Mouse (Mus musculus): ENCODE data around the gene Tmem51.

The Tmem51 gene

GRCm38 (mm10) chr4:142071243-142071991 lies 12.7 kb downstream of the Tmem51 start:
- TF ChIP-seq GATA4 (IDR thresholded peaks at IDR 0.05; ENCODE audit: insufficient replicate concordance, low read length): peak; percentile 20; the same call in 1 of the 2 replicates

DNA sequence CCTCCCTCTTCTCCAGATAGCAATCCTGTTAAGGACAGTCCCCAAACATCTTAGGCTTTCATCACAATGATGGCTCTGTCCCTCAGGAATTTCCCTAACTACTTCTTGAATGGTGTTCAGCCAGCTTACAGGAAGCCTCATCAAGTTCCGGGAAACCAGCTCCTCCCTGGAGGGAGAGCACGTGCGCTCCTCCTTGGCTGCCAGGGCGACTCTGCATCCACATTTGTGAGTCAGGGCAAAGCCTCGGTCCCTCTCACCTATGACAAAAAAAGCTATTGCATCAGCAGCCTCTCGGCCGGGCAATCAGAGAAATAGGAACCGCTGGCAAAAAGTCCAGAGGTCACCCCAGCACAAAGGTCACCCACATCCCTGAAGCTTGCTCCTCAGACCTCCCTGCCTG lies 13.3 kb downstream of the Tmem51 start:
- peak; percentile 53; the same call in 1 of the 2 replicates for TF ChIP-seq GATA4 (IDR thresholded peaks at IDR 0.05; ENCODE audit: insufficient replicate concordance, low read length)

GRCm38 (mm10) chr4:142068899-142069812 lies 14.9 kb downstream of the Tmem51 start:
- no peak for TF ChIP-seq GATA4 (IDR thresholded peaks at IDR 0.05; ENCODE audit: insufficient replicate concordance, low read length)

- TF ChIP-seq GATA4 (IDR thresholded peaks at IDR 0.05; ENCODE audit: insufficient replicate concordance, low read length): no peak
Observed at GRCm38 (mm10) chr4:142066576-142066975, 17.5 kb downstream of the Tmem51 start.

DNA sequence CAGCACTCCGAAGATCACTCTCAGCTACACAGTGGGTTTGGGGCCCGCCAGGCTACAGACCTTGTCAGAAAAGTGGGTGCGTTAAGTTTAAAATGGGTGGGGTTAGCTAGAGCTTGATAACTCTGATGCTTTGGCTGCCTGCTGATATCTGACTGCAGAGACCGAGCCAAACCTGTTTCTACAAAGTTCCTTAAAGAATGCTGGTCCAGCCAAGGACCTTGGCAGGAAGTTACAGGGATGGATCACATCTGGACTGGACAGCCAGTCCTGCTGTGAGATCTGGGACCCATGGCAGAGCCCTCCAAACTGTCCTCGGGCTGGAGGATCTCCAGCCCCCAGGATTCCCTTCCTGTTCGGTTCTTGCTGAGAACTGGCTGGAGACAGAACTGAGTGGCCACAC lies 18.3 kb downstream of the Tmem51 start:
- TF ChIP-seq GATA4 (IDR thresholded peaks at IDR 0.05; ENCODE audit: insufficient replicate concordance, low read length): 0 out of 2 replicates have a peak, but pooled peaks have one; percentile 25

DNA sequence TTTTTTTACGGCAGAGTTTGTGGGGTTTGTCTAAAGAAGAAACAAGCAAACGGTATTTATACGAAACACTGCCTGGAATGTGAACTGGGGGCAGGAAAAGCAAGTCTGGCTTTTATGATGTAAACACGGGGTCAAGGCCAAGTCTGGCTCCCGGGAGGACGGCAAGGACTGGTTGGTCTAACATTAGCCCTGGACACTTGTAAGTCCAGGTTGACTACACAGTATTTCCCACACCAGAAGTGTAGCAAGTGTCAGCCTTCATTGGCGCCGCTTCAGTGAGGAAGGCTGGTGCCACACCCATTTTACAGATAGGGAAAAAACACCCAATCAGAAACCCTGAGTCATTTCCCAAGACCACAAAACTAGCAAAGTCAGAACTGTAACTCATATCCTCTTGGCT lies 18.8 kb downstream of the Tmem51 start:
- TF ChIP-seq GATA4 (IDR thresholded peaks at IDR 0.05; ENCODE audit: insufficient replicate concordance, low read length): peak; percentile 60; the same call in 1 of the 2 replicates

- TF ChIP-seq GATA4 (IDR thresholded peaks at IDR 0.05; ENCODE audit: insufficient replicate concordance, low read length): no peak
Observed at GRCm38 (mm10) chr4:142064582-142065228, 19.4 kb downstream of the Tmem51 start.

DNA sequence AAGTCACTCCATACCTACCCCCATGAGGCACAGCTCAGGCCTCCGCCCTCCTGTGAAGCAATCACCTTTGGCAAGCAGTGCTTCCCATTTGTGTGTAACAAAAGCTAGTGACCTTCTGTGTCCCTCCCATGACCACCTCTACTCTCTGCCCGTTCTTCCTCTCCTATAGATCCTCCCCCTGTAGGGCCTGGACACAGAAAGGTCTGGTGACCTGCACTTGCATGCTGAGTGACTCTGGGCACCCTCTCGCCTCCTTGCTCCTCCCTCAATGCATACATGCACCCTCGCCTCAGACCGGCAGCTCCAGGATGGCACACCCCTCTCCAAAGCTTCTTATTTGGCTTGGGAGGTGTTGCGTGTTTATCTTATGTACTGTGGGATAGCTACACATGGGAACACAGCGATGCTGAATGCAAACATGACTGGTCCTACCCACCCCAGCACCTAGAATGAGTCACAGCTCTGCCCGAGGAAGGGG lies 21.0 kb downstream of the Tmem51 start:
- no peak for TF ChIP-seq GATA4 (IDR thresholded peaks at IDR 0.05; ENCODE audit: insufficient replicate concordance, low read length)

DNA sequence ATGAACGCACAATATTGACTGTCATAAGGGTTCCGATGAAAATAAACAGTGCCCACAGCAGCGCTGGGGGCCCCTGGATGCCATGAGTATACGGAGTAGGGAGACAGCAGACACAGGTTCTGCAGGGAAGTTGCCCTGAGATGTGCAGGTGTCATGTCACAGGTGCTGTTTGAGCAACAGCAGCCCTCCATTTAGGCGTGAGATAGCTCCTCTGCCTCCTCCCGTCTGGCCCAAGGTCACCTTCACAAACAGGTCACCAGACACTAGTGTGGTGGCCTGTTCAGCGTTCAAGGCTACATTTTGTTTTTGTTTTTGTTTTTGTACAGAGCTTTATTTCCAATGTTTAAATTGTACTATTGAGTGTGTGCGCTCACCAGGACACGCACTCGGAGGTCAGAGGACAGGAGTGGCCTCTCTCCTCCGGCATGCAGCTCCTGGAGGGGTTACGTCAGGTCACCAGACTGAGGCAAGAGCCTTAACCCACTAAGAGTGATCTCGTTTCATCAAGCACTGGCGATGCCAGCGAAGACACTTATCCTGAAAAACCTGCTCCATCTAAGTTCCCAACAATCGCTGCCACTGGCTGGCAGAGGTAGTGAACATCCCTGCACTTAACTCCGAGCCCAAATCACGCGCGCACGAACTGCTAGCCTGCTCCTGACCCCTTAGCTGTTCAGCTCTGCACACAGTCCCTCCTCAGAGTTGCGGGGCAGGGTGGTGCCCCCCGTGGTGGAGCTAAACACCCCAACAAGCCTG lies 22.4 kb downstream of the Tmem51 start:
- TF ChIP-seq GATA4 (IDR thresholded peaks at IDR 0.05; ENCODE audit: insufficient replicate concordance, low read length): no peak

- no peak for TF ChIP-seq GATA4 (IDR thresholded peaks at IDR 0.05; ENCODE audit: insufficient replicate concordance, low read length)
Observed at GRCm38 (mm10) chr4:142060455-142061378, 23.4 kb downstream of the Tmem51 start.

- TF ChIP-seq GATA4 (IDR thresholded peaks at IDR 0.05; ENCODE audit: insufficient replicate concordance, low read length): no peak
Observed at GRCm38 (mm10) chr4:142059841-142060193, 24.3 kb downstream of the Tmem51 start.

DNA sequence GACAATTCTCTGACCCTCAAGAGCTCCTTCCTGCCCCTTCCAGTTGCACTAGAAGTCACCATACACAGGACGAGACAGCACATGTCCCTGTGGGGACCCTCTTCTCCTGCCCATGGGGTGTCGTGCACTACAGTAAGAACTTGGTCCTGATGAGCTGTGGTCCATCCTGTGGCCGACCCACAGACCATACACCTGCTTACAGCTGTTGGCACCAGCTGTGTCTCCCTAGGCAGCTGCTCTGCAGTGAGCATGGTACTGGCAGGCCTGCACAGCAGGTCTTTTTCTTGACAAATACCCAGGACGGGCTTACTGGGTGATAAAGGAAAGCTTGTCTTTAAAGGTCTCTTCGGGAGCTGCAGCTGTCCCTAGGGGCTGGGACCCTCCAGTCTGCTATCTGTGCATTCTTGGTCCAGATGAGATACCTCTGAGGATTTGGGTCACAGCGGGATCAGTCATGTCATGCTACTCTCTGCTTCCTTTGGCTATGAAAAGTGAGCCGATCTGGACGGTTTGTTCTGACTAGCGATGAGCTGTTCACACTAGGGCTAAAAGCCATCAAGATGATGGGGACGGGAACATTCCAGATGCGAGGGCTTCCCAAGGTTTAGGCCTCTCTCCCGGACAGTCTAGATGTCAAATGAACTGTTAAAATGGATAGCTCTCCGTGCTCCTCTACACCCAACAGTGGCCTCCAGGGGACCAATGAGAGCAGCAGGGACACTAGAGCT lies 24.8 kb downstream of the Tmem51 start:
- no peak for TF ChIP-seq GATA4 (IDR thresholded peaks at IDR 0.05; ENCODE audit: insufficient replicate concordance, low read length)

Data from liver, adult (tissue).